Comparison of ENCODE assay signal across 30 mouse cellular contexts in genomic region chr8:93632896-93633295, GRCm38 (mm10).
DNase-seq lines count a peak whose midpoint lies in the region; TF ChIP-seq lines count a peak whose summit lies in the region.
"Had no signal": no experiment of that assay in that cellular context is flagged by ENCODE, and none has a peak within 500 bp of the region (broad histone marks: within the 10 kb centered on the region; RNA-seq: fewer than 3 reads in every experiment).

No protein-coding gene starts in this region.

- H3K4me1 ChIP-seq in heart, embryonic 10.5 days: 0 out of 2 replicates have a peak, but pooled peaks cover 4% of the 10 kb centered on the region
- H3K4me1 ChIP-seq: embryonic facial prominence, embryonic 10.5 days; embryonic facial prominence, embryonic 13.5 days; forebrain, embryonic 12.5 days; forebrain, embryonic 15.5 days had no signal

- no peaks in the 10 kb centered on the region for H3K36me3 ChIP-seq in heart, embryonic 10.5 days
- H3K36me3 ChIP-seq: embryonic facial prominence, embryonic 10.5 days; embryonic facial prominence, embryonic 13.5 days; forebrain, embryonic 12.5 days; forebrain, embryonic 15.5 days; G1E; heart, embryonic 13.5 days had no signal

- H3K4me3 ChIP-seq in heart, embryonic 10.5 days: no peak overlapping the region
- H3K4me3 ChIP-seq in layer of hippocampus, adult 2 months: no peak overlapping the region
- H3K4me3 ChIP-seq: embryonic facial prominence, embryonic 10.5 days; embryonic facial prominence, embryonic 13.5 days; erythroblast, embryonic 14.5 days; forebrain, embryonic 12.5 days; forebrain, embryonic 15.5 days; gastrocnemius, adult 2 months; heart, embryonic 13.5 days had no signal

- H3K27ac ChIP-seq in heart, embryonic 10.5 days: no peak overlapping the region
- H3K27ac ChIP-seq in layer of hippocampus, adult 2 months: no peak overlapping the region
- H3K27ac ChIP-seq: embryonic facial prominence, embryonic 10.5 days; embryonic facial prominence, embryonic 13.5 days; forebrain, embryonic 12.5 days; forebrain, embryonic 15.5 days; gastrocnemius, adult 2 months; heart, embryonic 13.5 days; hindbrain, embryonic 14.5 days; hindbrain, postnatal 0 days had no signal

- no peak for TF ChIP-seq CTCF in layer of hippocampus, adult 2 months (conservative IDR thresholded peaks at IDR 0.05)

- peak; percentile 43 for DNase-seq in heart, adult 11 months
- DNase-seq in heart, embryonic 10.5 days (ENCODE audit: low spot score): no peak
- DNase-seq in layer of hippocampus, adult 2 months (ENCODE audit: low spot score in 2 of 2): peak; percentile 24 to 29
- no peak for DNase-seq in layer of hippocampus, postnatal 10 days (ENCODE audit: low spot score in 2 of 2)
- peak; percentile 8 for DNase-seq in right cerebral cortex, adult 18-20 months
- DNase-seq in right cerebral cortex, postnatal 25 days: no peak
- DNase-seq in adrenal gland, adult (ENCODE audit: inconsistent age in 2 of 2, low spot score in 1 of 2): no peak
- DNase-seq: adrenal gland, adult 2 months; adrenal gland, postnatal 14 days; B cell, adult 2 months; cerebellum, adult 11-12 months; cerebellum, adult 8-10 months; cerebellum, postnatal 10 days; cerebellum, postnatal 36 days; embryo, embryonic 11 days; gastrocnemius, adult 2 months; gastrocnemius, postnatal 14 days; heart, adult 18-20 months; heart, postnatal 14 days; heart, postnatal 4 days had no signal

- no peaks in the 10 kb centered on the region for H3K27me3 ChIP-seq in heart, embryonic 10.5 days (ENCODE audit: insufficient read depth, poor library complexity, severe bottlenecking)
- H3K27me3 ChIP-seq: CH12.LX; embryonic facial prominence, embryonic 13.5 days; forebrain, embryonic 12.5 days; forebrain, embryonic 15.5 days had no signal

- no peaks in the 10 kb centered on the region for H3K9me3 ChIP-seq in heart, embryonic 10.5 days
- H3K9me3 ChIP-seq: embryonic facial prominence, embryonic 10.5 days; embryonic facial prominence, embryonic 13.5 days; forebrain, embryonic 12.5 days; forebrain, embryonic 15.5 days; heart, embryonic 13.5 days had no signal

- 82% methylated on average over 8 of the region's 8 CpGs for WGBS in heart, embryonic 10.5 days

Comparison
In these comparisons a context has a peak if more than half of its experiments do, and no peak if none do; other contexts are left out.
1. DNase-seq: peak in heart, adult 11 months (single experiment), layer of hippocampus, adult 2 months (2 of 2) and right cerebral cortex, adult 18-20 months (single experiment); none in heart, embryonic 10.5 days (single experiment), layer of hippocampus, postnatal 10 days (0 of 2), right cerebral cortex, postnatal 25 days (single experiment) and adrenal gland, adult (0 of 2).